Mouse (Mus musculus) 416B (cell line): Measurements from ENCODE around the gene Ascl1.
A peak's percentile ranks its signal among the peaks of the same experiment; 100 is the strongest.

Experiments used
- DNase-seq: peaks from one replicate; pipeline ENCODE4 v3.0.0; 2011; ENCODE audit warnings: low read depth

Ascl1 gene

DNA sequence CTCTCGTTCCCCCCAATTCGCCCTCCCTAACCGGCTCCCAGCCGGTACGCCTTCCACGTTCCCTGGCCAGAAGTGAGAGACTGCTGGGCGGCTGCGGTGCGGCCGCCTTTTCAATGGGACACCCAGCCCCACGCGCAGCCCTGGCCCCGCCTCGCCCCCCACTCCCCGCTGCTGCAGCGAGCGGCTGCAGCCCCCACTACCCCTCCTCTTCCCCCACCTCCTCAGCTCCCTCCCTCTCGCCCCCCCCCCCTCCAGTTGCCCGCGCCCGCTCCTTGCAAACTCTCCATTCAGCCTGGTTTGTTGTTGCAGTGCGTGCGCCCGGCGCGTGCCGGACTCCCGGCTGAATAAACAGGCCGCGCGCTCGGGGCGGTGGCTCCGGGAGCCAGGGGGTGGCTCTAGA, at the start of gene Ascl1:
Gene Ascl1, minus strand, starts transcription at position 85 of the 400 bp plus-strand sequence.
- DNase-seq: no peak

DNA sequence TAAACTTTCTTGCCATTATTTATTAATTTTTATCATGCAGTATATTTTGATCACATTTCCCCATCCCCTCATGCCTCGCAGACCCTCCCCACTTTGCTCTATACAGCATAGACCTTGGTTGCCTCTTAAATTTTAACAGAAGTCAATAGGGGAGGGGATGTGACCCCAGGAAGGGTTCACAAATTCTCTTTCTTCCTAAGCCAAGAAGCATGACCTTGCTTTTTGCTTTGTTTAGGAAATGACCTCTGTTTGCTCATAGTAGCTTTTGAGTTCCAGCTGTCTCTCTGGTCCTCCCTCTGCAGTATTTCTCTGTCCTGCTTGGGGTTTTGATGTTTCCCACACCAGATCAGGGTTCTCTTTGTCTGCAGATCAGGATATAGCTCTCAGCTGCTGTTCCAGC, 40.7 kb upstream of the Ascl1 start:
- DNase-seq: no peak

GRCm38 (mm10) chr10:87521646-87522045, 28.2 kb upstream of the Ascl1 start, which contains the start of gene Pah:
Gene Pah, plus strand, starts transcription at chr10:87521795.
- no peak for DNase-seq

DNA sequence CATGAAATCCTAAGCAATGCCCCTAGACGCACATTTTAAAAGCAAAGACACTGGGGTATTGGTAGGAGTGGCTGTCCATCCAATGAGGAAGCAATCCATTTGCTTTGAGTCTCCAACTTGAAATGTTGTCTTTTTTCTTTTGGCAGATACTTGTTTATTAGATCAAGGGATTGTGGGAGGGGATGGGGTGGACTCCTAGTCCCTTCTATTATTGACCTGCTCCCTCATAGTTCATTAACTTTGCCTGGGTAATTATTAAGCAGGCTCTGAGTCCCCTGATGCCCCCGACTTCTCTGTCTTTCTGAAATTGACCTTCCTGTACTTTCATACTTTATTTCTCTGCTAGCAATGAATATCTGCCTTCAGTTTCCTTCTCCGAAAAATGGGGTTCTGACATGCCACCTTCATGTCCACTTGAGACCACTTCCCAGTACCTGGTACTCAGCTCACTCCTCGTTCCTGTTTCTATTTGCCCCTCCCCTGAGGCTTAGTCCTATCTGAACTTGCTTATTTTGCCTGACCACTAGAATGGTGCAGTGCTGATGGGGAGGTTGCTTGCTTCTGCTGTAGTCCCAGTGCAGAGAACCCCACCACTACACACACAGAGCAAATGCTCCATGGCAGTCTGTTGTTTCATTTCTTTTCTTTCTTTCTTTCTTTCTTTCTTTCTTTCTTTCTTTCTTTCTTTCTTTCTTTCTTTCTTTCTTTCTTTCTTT, 27.1 kb upstream of the Ascl1 start:
- no peak for DNase-seq

DNA sequence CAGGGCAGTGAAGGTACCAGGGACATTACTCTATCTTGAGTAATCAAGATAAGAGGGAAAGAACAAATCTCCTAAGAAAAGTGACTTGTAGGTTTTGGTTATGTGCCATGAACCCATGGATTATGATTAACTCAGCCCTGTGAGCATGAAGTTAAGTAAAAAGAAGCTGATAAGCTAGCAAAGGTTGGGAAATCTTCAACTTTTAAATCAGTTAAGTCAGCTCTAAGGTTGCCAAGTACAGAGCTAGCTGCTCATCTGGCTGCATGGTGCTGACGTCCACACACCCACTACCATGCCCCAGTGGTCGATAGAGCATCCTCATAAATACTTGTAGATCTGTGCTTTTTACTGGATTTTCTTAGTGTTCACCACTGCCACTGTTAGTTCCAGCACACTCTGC, 25.1 kb upstream of the Ascl1 start:
- no peak for DNase-seq

- DNase-seq: peak; percentile 5
These were observed 19.6 kb upstream of the Ascl1 start for GRCm38 (mm10) chr10:87513052-87513451.

GRCm38 (mm10) chr10:87508581-87508980, 15.1 kb upstream of the Ascl1 start:
- no peak for DNase-seq

- peak; percentile 28 for DNase-seq
These were observed 10.5 kb upstream of the Ascl1 start for GRCm38 (mm10) chr10:87503946-87504345.

DNA sequence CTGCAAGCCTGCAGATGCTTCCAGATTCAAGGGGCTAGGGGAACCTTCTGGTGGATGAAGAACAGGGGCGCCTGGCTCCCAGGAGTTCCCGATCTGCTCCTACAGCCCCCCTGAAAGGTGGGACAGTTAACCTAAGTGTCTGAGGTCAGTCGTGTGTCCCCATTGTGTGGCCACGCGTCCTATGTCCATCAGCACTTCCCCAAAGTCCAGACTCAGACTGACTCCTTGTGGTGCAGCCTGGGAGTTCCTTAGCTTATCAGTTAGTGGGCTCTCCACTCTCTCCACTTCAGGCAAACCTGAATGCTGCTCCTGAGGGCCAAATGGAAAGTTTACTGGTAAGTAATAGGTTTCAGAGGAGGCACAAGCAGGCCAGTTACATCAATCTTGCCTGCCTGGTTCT, 8.8 kb upstream of the Ascl1 start:
- DNase-seq: no peak

DNA sequence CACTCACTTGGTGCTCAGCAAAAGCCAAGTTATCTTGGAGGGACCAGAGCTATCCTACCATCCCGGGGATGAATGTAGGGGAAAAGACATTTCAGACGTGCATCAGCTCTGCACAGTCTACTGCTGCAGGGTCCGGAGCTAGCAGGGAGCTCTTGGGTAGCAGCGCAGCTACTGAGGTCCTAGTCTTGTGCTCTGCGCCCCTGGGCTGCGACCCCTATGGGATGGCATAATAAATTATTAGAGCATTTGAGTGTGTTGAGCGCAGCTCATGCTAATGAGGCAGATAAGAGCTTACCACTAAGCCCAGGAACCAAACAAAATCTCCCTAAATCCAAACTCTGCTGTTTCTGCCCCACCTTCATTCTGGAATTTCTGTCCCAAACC, 8.2 kb upstream of the Ascl1 start:
- DNase-seq: no peak

GRCm38 (mm10) chr10:87500926-87501658, 7.6 kb upstream of the Ascl1 start:
- no peak for DNase-seq

DNA sequence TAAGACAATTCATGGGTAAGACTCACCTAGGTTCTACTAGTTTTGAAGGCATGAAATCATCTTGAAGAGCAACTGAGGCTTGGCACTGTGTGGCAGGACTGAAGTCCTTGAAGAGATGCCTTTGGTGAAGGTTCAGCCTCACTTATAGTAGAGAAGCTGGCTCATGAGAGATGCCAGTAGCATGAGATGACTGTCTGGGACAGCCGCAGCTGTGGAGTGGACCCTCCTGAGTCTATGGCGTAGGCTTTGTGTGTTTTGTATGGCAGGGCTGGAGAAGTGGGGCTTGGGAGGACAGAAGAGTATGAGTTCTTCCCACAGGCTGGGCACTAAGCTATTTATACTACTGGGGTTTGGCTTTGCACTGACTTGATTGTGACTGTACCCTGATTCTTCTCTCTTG, 3.6 kb upstream of the Ascl1 start:
- no peak for DNase-seq

DNA sequence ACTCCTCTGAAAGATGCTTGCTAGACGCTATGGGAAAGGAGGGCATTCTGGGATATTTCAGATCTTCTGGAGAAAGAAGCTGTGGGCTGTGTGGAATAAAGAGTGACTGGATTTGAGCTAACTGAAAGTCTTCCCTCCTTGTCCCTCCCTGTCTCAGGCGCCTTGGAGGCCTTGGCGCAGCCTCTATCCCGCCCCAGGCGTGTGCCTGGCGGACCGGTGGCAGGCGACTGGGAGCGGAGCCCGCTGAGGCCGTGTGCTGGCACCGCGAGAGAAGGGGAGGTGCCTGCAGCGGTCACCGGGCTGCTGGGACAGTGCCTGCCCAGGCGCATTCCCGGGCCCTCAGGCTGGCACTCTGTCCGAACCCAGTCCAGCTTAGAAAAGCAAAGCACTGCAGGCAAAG, 1.1 kb upstream of the Ascl1 start:
- no peak for DNase-seq

- DNase-seq: no peak
These were observed 716 bp upstream of the Ascl1 start for GRCm38 (mm10) chr10:87494176-87494575.

DNA sequence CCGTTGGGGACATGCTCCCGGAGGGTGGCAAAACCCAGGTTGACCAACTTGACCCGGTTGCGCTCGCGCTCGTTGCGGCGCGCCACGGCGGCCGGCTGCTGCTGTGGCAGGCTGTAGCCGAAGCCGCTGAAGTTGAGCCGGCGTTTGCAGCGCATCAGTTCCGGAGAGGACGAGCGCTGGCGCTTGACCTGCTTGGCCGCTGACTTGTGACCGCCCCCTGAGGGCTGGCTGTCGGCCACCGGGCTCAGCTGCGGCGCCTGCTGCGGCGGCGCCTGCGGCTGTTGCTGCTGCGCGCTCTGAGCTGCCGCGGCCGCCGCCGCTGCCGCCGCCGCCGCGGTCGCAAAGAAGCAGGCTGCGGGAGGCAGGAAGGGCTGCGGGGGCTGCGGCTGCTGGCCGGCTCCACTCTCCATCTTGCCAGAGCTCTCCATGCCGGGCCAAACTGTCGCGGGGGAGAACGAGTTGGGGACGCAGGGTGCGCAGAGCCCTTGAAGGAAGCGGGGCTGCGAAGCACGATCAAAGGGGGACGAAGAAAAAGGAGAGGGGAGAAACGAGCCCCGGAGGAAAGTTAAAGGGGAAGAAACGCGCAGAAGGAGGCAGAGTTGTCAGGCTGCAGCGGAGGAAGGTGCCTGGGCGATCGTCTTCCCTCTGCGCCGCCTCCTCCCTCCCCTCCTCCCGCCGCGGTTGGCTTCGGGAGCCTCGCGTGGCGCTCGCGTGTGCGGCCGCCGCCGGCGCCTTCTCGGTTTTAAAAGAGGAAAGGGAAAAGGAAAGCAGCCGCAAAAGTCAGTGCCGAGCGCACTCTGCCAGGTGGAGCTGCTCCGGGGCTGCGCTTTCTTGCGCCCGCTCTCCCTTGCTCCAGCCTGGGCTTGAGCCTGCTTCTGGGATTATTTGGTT, 554 bp downstream of the Ascl1 start:
- DNase-seq: no peak

GRCm38 (mm10) chr10:87492332-87492660, 1.2 kb downstream of the Ascl1 start:
- DNase-seq: no peak

DNA sequence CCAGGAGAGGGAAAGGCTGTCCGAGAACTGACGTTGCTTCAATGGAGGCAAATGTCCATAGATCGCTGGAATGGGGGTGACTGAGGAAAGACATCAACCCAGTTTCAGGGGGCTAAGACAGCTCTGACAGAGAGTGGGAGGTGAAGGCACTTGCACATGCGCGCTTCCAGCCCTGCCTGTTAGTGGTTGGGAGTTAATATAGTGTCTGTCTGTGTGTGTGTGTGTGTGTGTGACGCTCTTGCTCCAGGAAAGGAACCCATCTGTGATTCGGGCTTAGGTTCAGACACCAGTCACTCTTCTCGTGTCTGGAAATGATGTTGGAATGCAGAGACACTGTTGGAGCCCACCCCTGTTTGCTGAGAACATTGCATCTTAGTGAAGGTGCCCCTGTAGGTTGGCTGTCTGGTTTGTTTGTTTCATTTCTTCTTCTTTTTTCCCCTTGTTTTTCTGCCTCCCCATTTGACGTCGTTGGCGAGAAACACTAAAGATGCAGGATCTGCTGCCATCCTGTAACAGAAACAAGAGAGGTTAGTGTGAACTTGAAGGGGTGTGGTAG, 1.9 kb downstream of the Ascl1 start:
- no peak for DNase-seq

DNA sequence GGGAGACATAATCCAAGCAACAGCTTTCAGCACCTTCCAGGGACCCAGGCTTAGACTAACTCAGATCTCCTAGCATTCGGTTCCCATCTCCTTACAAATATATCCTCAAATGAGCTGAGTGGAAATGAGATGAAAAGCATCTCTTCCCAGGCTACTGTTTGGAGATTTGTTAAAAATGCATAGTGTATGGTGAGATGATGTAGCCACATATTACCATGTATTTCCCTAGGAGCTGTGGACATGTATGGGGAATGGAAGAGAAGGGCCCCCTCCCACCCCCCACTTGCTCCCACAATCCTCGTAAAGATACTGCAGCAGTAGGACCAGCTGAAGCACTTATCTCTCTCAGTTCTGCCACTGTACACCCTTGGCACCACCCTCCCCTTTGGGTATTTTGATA, 3.1 kb downstream of the Ascl1 start:
- DNase-seq: no peak

DNA sequence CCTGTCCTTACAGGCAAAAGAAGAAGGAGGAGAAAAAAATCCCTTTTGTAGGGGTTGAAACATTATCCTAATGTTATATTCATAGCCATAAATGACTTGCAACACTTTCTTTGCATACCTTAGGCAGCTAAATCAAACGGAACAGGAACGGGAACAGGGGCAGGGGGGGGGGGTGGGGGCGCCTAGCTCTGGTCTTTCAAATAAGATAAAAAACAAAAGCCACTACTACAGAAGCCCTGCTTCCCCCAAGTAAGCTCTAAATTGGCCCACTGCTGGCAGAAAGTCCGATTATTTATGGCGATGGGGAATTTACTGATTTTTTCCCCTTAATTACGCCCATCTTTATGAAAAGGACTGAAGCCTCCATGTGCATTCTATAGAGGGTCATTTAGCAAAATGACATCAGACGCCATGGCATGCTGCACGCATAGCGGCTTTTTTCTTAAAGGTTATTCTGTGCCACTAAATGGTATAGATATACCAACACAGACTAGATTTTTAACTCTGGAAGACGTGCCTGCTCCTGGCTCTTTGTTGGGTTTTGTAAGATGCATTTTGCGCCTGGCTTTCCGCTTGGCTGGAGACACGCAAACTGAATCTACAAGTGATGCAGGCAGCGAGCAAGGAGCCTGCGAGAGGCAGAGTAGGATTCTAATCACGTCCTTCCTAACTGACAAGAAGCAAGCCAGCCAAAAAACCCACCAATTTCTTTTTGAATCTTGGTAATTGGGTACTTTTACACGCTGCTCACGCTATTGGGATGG, 4.0 kb downstream of the Ascl1 start:
- no peak for DNase-seq

DNA sequence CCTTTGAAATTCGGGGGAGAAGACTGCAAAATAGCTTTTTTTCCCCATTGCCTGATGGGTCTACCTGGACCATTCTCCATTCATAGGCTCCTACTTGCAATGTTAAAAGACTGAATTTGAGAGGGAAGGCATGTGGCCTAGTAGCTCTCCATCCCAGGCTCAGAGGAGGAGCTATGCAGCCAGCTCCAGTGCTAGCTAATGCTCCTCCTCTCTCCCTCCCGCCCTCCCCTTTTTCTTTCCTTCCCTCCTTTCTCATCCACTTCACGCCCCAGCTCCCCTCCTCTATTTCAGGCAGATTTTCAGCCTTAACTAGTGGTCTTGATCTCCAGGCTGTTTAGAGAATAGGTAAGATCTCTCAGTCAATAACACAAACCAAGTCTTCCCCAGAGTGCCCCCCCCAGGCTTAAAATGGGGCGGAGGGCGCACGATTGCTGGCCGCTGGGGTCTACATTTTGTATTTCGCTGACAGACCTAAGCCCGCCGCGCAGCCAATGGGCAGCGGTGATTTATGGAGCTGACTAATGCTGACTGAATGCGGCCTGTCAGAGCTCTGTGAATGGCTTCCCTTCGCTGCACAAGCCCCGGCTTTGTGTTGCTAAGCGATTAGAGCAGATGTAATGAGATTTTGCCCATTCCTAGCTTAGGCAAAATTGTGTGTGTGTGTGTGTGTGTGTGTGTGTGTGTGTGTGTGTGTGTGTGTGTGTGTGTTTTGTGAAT, 4.9 kb downstream of the Ascl1 start:
- DNase-seq: no peak
